Mouse (Mus musculus) inflammation-experienced regulatory T-cells (primary cell): ENCODE results near the gene Zfp825. TPM values are rescaled to one million over a fixed set of nuclear protein-coding genes. Genes with fewer than 3 reads are reported as not detected.

Source experiments
- polyA plus RNA-seq, 2 experiments: library from polyadenylated mRNA; unstranded; fragments of 100-300 nt; shearing (Covaris generic); gene quantifications; one replicate each; pipeline ENCODE4 v1.2.1; 2017

Zfp825 gene
- 10 to 100 TPM; 18.3 to 20.8 TPM for polyA plus RNA-seq

DNA sequence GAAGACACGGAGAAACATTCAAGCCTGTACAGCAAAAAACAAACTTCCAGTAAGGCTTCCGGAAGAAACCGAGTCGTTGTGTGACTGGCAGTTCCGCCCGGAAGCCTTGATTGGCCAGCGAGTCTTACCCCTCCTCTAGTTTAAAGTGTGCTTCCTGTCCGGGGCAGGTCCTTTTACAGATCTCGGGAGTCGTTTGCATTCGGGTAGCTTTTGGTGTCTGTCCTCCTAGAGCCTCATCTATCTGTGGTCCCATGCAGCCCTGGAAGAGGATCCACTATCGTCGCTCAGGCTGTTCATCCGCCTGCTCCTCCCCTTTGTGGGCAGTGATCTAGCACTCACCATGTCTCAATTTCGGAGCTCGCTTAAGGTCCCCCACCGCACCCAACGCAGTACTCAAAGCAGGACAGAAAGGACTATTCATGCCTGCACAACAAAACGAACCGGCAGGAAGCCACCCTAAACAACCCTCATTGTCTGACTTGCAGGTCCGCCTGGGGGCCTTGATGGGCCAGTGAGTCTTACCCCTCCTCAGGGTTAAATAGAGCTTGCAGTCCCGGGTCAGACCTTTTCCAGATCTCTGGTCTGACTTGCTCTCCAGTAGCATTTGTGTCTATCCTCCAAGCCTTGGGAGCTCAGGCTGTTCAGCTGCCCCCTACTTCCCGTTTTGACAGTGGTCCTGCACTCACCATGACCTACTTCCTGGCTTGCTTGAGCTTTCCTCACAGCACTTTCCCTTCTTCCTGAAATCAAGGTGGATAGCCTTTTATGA is at the start of gene Zfp825:
TSS of gene Zfp825 (minus strand) at position 82 of the 769 bp plus-strand sequence.

Other genes with a start within 250 kb of the Zfp825 start
- gene Ahrr, start 201.7 kb downstream of the Zfp825 start, polyA plus RNA-seq, result under 1 TPM; 0.20 to 0.89 TPM
- gene Pdcd6, start 176.4 kb downstream of the Zfp825 start, polyA plus RNA-seq, result 100 to 1,000 TPM; 157 to 173 TPM
- 100 to 1,000 TPM; 303 to 309 TPM for gene Sdha, start 143.7 kb downstream of the Zfp825 start, polyA plus RNA-seq
- 10 to 100 TPM; 32.4 to 40.7 TPM for gene Ccdc127, start 143.7 kb downstream of the Zfp825 start, polyA plus RNA-seq
- not detected for gene Lrrc14b, start 130.0 kb downstream of the Zfp825 start, polyA plus RNA-seq
- 1 to 10 TPM; 2.2 to 3.1 TPM for gene Zfp72, start 103.2 kb downstream of the Zfp825 start, polyA plus RNA-seq
- gene Ftl1-ps1, start 94.3 kb downstream of the Zfp825 start, polyA plus RNA-seq, result 10 to 100 TPM; 45.4 to 50.9 TPM
- gene Erap1, start 145.6 kb upstream of the Zfp825 start, polyA plus RNA-seq, result 100 to 1,000 TPM; 117 to 133 TPM